Mouse (Mus musculus) midbrain, embryonic 16.5 days (tissue): ENCODE measurements at regions not wholly inside any gene's neighbourhood (a gene's known extent, or its start where the extent isn't known, plus 50 kb on each side); places are given as distances from the start of the nearest gene placed in this dataset.
"Not testable (repeated sequence)": the region's sequence is repeated elsewhere in the genome, so short reads cannot be mapped to it uniquely, and the experiment has no call there.

Experiments
- ATAC-seq: fragments of 200-750 bp; cut with Nextera tagmentation; 2 replicates; pipeline ENCODE4 v1.8.0; 2017; ENCODE audit warnings: moderate TSS enrichment
- H3K27ac ChIP-seq: fragments of 300-500 bp; sonication (generic); 2 replicates; pipeline ENCODE4 v1.5.1; 2014; ENCODE audit warnings: mild to moderate bottlenecking, low read length, mixed read lengths
- H3K27me3 ChIP-seq: fragments of 300-500 bp; sonication (generic); 2 replicates; pipeline ENCODE4 v1.6.1; 2014; ENCODE audit warnings: low read depth, low read length, mixed read lengths; ENCODE audit not compliant: control insufficient read depth, insufficient read depth
- H3K36me3 ChIP-seq: fragments of 300-500 bp; sonication (generic); 2 replicates; pipeline ENCODE4 v1.6.1; 2014; ENCODE audit warnings: mild to moderate bottlenecking, low read length, moderate library complexity, mixed read lengths; ENCODE audit not compliant: control insufficient read depth, insufficient read depth
- H3K4me1 ChIP-seq: fragments of 300-500 bp; sonication (generic); 2 replicates; pipeline ENCODE4 v1.6.1; 2014; ENCODE audit warnings: mild to moderate bottlenecking, low read length, mixed read lengths; ENCODE audit not compliant: control insufficient read depth, insufficient read depth
- H3K4me2 ChIP-seq: fragments of 300-500 bp; sonication (generic); 2 replicates; pipeline ENCODE4 v1.6.1; 2014; ENCODE audit warnings: mild to moderate bottlenecking, low read length, mixed read lengths
- H3K4me3 ChIP-seq: fragments of 300-500 bp; sonication (generic); 2 replicates; pipeline ENCODE4 v1.5.1; 2014; ENCODE audit warnings: low read depth, mild to moderate bottlenecking, low read length, moderate library complexity, mixed read lengths
- H3K9ac ChIP-seq: fragments of 300-500 bp; sonication (generic); 2 replicates; pipeline ENCODE4 v1.6.1; 2014; ENCODE audit warnings: low read depth, low read length, mixed read lengths
- H3K9me3 ChIP-seq: fragments of 300-500 bp; sonication (generic); replicated peaks from 2 replicates; pipeline ENCODE4 v1.6.1; 2014; ENCODE audit warnings: mild to moderate bottlenecking, low read length, mixed read lengths; ENCODE audit not compliant: control insufficient read depth, poor library complexity, severe bottlenecking
- WGBS: fragments of 180-500 bp; shearing (Covaris S2); extraction: QIAGEN DNeasy Blood & Tissue Kit; methylation state at CpG from one replicate; pipeline ENCODE4 v1.1.7; 2014; 5-methylcytosine and 5-hydroxymethylcytosine counted together

- H3K27me3 ChIP-seq, ATAC-seq, H3K4me2 ChIP-seq, H3K4me1 ChIP-seq, H3K4me3 ChIP-seq, H3K27ac ChIP-seq, H3K9ac ChIP-seq, H3K36me3 ChIP-seq, H3K9me3 ChIP-seq: not testable (repeated sequence)
- 87% methylated on average over 2 of the region's 2 CpGs for WGBS
Observed at GRCm38 (mm10) chr2:108062751-108063150, 772.3 kb downstream of the Kcna4 start.

DNA sequence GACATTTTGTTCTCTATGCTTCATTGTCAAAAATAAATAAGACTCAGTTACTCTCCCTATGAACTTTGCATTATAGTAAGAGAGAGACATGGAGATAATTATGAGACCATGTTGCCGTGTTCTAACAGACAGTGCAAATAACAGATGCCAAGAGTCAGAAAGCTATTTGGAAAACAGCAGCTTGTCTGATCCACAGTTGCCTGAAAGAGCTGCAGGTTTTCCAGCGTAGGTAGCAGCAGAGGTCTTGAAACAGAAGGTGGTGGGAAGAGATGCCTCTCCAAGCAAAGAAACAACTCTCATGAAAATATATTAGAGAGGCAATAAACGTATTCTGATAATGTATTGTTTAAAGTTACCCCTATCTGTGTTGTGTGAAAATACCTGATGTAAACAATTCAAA, 793.5 kb downstream of the Kcna4 start:
- Histone ChIP-seq H3K27ac (no peak overlapping the region), H3K36me3 (no peaks in the 10 kb centered on the region), H3K9ac (no peak overlapping the region), H3K4me2 (no peak overlapping the region), H3K27me3 (no peaks in the 10 kb centered on the region), H3K9me3 (no peaks in the 10 kb centered on the region), H3K4me1 (no peaks in the 10 kb centered on the region), H3K4me3 (no peak overlapping the region)
- no peak for ATAC-seq
- WGBS, result 84% methylated on average over 3 of the region's 3 CpGs

- WGBS, result 72% methylated on average over 4 of the region's 4 CpGs
- H3K9ac ChIP-seq, result no peak overlapping the region
- no peak overlapping the region for H3K27ac ChIP-seq
- 0 out of 2 replicates have a peak, but pooled peaks have one; percentile 58 for ATAC-seq
- H3K4me2 ChIP-seq, result no peak overlapping the region
- no peaks in the 10 kb centered on the region for H3K9me3 ChIP-seq
- no peaks in the 10 kb centered on the region for H3K27me3 ChIP-seq
- no peaks in the 10 kb centered on the region for H3K36me3 ChIP-seq
- H3K4me3 ChIP-seq, result no peak overlapping the region
- H3K4me1 ChIP-seq, result no peaks in the 10 kb centered on the region
Observed at GRCm38 (mm10) chr2:108090266-108090665, 799.8 kb downstream of the Kcna4 start.

- no peaks in the 10 kb centered on the region for H3K9me3 ChIP-seq
- no peaks in the 10 kb centered on the region for H3K27me3 ChIP-seq
- no peaks in the 10 kb centered on the region for H3K36me3 ChIP-seq
- no peak overlapping the region for H3K4me2 ChIP-seq
- WGBS, result 91% methylated on average over 4 of the region's 4 CpGs
- H3K9ac ChIP-seq, result no peak overlapping the region
- H3K4me3 ChIP-seq, result no peak overlapping the region
- ATAC-seq, result no peak
- no peak overlapping the region for H3K27ac ChIP-seq
- H3K4me1 ChIP-seq, result no peaks in the 10 kb centered on the region
Observed at GRCm38 (mm10) chr2:108097026-108097425, 806.6 kb downstream of the Kcna4 start.

DNA sequence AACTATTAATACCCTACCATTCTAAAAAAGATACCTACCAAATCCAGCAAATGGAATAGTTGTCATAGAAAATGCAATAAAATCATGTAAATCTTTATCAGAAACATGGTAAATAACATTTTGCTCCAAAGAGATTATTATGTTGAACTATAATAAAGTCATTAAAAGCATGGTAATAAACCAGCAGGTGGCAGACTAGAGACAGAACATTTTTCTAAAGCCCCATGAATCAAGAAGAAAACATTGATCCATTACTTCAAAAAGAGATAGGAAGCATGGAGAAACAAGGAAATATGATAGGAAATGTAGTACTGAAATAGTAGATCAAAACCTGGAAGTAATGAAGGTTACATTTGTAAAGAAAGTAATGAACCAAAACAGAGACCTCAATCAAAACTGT, 819.7 kb downstream of the Kcna4 start:
- Histone ChIP-seq H3K9me3 (no peaks in the 10 kb centered on the region), H3K4me1 (no peaks in the 10 kb centered on the region), H3K27ac (no peak overlapping the region), H3K27me3 (no peaks in the 10 kb centered on the region), H3K9ac (no peak overlapping the region), H3K36me3 (no peaks in the 10 kb centered on the region), H3K4me3 (no peak overlapping the region), H3K4me2 (no peak overlapping the region)
- ATAC-seq, result no peak

- no peaks in the 10 kb centered on the region for H3K9me3 ChIP-seq
- no peak overlapping the region for H3K4me2 ChIP-seq
- no peak overlapping the region for H3K4me3 ChIP-seq
- no peaks in the 10 kb centered on the region for H3K27me3 ChIP-seq
- 34% methylated on average over 2 of the region's 2 CpGs for WGBS
- H3K27ac ChIP-seq, result no peak overlapping the region
- H3K36me3 ChIP-seq, result no peaks in the 10 kb centered on the region
- H3K4me1 ChIP-seq, result no peaks in the 10 kb centered on the region
- ATAC-seq, result no peak
- H3K9ac ChIP-seq, result no peak overlapping the region
Observed at GRCm38 (mm10) chr2:108145694-108146093, 855.3 kb downstream of the Kcna4 start.

DNA sequence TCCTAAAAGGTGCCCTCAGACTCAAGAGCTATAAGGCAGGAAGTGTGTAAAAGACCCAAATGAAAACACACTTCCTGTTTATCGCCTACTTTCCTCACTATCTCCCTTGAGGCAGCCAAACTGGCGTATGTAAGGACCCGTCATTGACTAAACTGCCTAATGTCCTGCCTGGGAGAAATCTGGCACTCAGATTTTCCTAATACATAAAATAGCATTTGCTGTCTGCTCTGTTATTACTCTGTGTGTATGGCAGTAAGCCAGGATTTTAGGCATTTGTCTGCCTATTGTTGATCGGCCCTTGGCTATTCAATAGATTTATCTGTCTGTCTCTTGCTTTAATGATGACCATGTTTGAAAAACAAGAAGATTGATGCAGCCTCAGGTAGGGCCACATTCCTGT, 857.8 kb downstream of the Kcna4 start:
- H3K27ac ChIP-seq, result no peak overlapping the region
- no peak overlapping the region for H3K9ac ChIP-seq
- ATAC-seq, result no peak
- 60% methylated on average over 4 of the region's 4 CpGs for WGBS
- H3K4me1 ChIP-seq, result no peaks in the 10 kb centered on the region
- no peaks in the 10 kb centered on the region for H3K36me3 ChIP-seq
- no peak overlapping the region for H3K4me2 ChIP-seq
- no peaks in the 10 kb centered on the region for H3K9me3 ChIP-seq
- H3K27me3 ChIP-seq, result no peaks in the 10 kb centered on the region
- H3K4me3 ChIP-seq, result no peak overlapping the region

- H3K4me1 ChIP-seq, result no peaks in the 10 kb centered on the region
- no peaks in the 10 kb centered on the region for H3K9me3 ChIP-seq
- no peak overlapping the region for H3K27ac ChIP-seq
- H3K36me3 ChIP-seq, result no peaks in the 10 kb centered on the region
- H3K4me2 ChIP-seq, result no peak overlapping the region
- no peak overlapping the region for H3K4me3 ChIP-seq
- H3K9ac ChIP-seq, result no peak overlapping the region
- ATAC-seq, result no peak
- no peaks in the 10 kb centered on the region for H3K27me3 ChIP-seq
Observed at GRCm38 (mm10) chr2:108156189-108156588, 865.8 kb downstream of the Kcna4 start.

DNA sequence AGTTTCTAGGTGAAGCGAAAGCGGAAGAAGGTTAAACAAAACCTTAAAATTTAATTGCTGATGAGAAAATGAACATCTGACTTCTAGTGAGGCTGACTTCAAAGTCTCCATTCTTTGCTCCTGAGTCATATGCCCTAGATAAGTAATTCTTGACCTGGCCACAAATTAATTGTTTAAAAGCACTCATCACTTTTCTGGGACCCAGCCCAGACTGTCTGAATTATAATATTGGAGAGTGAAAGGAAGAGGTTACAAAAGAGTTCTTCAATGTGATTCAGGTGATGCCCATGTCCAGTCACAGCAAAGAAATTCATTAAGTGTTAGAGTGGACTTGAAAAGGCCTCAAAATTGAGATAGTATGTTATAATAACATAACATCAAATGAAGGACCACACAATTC, 867.3 kb downstream of the Kcna4 start:
- 91% methylated on average over 2 of the region's 2 CpGs for WGBS
- no peaks in the 10 kb centered on the region for H3K9me3 ChIP-seq
- no peaks in the 10 kb centered on the region for H3K4me1 ChIP-seq
- no peak overlapping the region for H3K9ac ChIP-seq
- no peak overlapping the region for H3K27ac ChIP-seq
- no peak overlapping the region for H3K4me2 ChIP-seq
- no peaks in the 10 kb centered on the region for H3K27me3 ChIP-seq
- H3K4me3 ChIP-seq, result no peak overlapping the region
- ATAC-seq, result no peak
- H3K36me3 ChIP-seq, result no peaks in the 10 kb centered on the region

DNA sequence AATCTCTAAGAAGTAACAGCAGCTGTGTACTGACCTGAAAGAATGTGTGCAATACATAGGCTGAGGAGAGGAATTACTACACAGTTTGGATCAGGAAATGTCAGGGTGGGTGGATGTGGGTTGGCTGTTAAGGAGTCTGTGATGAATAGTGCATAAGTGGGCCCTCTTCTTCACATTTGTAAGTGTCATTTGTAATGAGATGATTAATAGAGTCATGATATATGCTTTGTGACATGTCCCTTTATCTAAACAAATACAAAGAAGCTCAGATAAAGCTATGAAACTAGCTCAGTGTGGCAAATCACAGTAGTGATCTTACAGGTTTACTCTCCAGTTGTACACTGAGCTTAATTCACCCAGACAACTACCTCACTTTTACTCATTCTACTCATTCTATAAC, 867.9 kb downstream of the Kcna4 start:
- Histone ChIP-seq H3K9ac (no peak overlapping the region), H3K36me3 (no peaks in the 10 kb centered on the region), H3K4me2 (no peak overlapping the region), H3K9me3 (no peaks in the 10 kb centered on the region), H3K27me3 (no peaks in the 10 kb centered on the region), H3K4me1 (no peaks in the 10 kb centered on the region), H3K4me3 (no peak overlapping the region), H3K27ac (no peak overlapping the region)
- no peak for ATAC-seq
